Mouse (Mus musculus) left cerebral cortex, adult 2 months (tissue): ENCODE measurements around the gene Tmem109. TPM values are rescaled to one million over a fixed set of nuclear protein-coding genes. Genes with fewer than 3 reads are reported as not detected.

Experiments
- DNase-seq, 2 experiments: peaks; one replicate each; pipeline ENCODE4 v3.0.0; 2021 to 2022; ENCODE audit warnings: low spot score in 2 of 2, mixed read lengths in 1 of 2; ENCODE audit errors: extremely low spot score in 1 of 2
- H3K27ac ChIP-seq: fragments of 200-600 bp; 2 replicates; pipeline ENCODE4 v1.8.1; 2022
- H3K4me3 ChIP-seq: fragments of 200-600 bp; 2 replicates; pipeline ENCODE4 v1.8.1; 2022
- CTCF ChIP-seq: fragments of 200-600 bp; IDR thresholded peaks from 2 replicates; pipeline ENCODE4 v1.8.1; 2022; ENCODE audit warnings: antibody characterized with exemption, mild to moderate bottlenecking, moderate library complexity
- intact Hi-C: fragments of 180-260 bp; cut with DNase I; formaldehyde crosslinking; loops from one replicate; pipeline ENCODE4 v1.15.1; 2025
- total RNA-seq, 2 experiments: library from RNA; stranded (reverse); gene quantifications; 2 replicates each; pipeline ENCODE4 v1.2.3; 2021

The Tmem109 gene
- total RNA-seq, 2 experiments from 2014 or later: 49.5 to 50.2 TPM

GRCm38 (mm10) chr19:10907891-10908290 is 26.1 kb upstream of the Tmem109 start:
- Histone ChIP-seq H3K27ac (no peak overlapping the region), H3K4me3 (no peak overlapping the region)
- peak; percentile 55 to 57 for DNase-seq
- TF ChIP-seq CTCF: peak; percentile 78
- intact Hi-C loops: loop anchor here (2.0 kb wide), 1 partner anchor 51 kb away; no protein-coding TSS in a partner anchor

- no peak for TF ChIP-seq CTCF
- intact Hi-C loops: no loop called here
- DNase-seq: no peak
- no peak overlapping the region for H3K4me3 ChIP-seq
- H3K27ac ChIP-seq: peak overlapping the region; percentile 69
Observed at GRCm38 (mm10) chr19:10905728-10906000, 23.9 kb upstream of the Tmem109 start.

GRCm38 (mm10) chr19:10904927-10905727 is 23.3 kb upstream of the Tmem109 start:
- TF ChIP-seq CTCF: no peak; the same call in 1 of the 2 replicates
- DNase-seq: peak; percentile 39 to 62
- H3K27ac ChIP-seq: peak overlapping the region; percentile 69
- H3K4me3 ChIP-seq: no peak overlapping the region
- intact Hi-C loops: no loop called here

- peak overlapping the region; percentile 66 for H3K27ac ChIP-seq
- intact Hi-C loops: no loop called here
- no peak for DNase-seq
- H3K4me3 ChIP-seq: no peak overlapping the region
- no peak for TF ChIP-seq CTCF
Observed at GRCm38 (mm10) chr19:10904512-10904911, 22.7 kb upstream of the Tmem109 start.

- Histone ChIP-seq H3K4me3 (no peak overlapping the region), H3K27ac (no peak overlapping the region)
- DNase-seq: no peak
- TF ChIP-seq CTCF: no peak
- intact Hi-C loops: no loop called here
Observed at GRCm38 (mm10) chr19:10901046-10901445, 19.2 kb upstream of the Tmem109 start.

GRCm38 (mm10) chr19:10900315-10900714 is 18.5 kb upstream of the Tmem109 start:
- H3K4me3 ChIP-seq: no peak overlapping the region
- intact Hi-C loops: no loop called here
- no peak for TF ChIP-seq CTCF
- no peak overlapping the region for H3K27ac ChIP-seq
- no peak for DNase-seq

- no peak overlapping the region for H3K4me3 ChIP-seq
- intact Hi-C loops: no loop called here
- no peak for DNase-seq
- no peak overlapping the region for H3K27ac ChIP-seq
- TF ChIP-seq CTCF: no peak
Observed at GRCm38 (mm10) chr19:10897491-10897890, 15.7 kb upstream of the Tmem109 start.

GRCm38 (mm10) chr19:10896849-10897248 is 15.0 kb upstream of the Tmem109 start:
- TF ChIP-seq CTCF: no peak
- DNase-seq: no peak
- no peak overlapping the region for H3K27ac ChIP-seq
- H3K4me3 ChIP-seq: peak overlapping the region; percentile 93
- intact Hi-C loops: no loop called here

GRCm38 (mm10) chr19:10895708-10896107 is 13.9 kb upstream of the Tmem109 start:
- intact Hi-C loops: loop anchor here (1.0 kb wide), 2 partner anchors 14 to 26 kb away; partner anchors contain the start of gene Tmem132a
- peak in 1 of 2 experiments; percentile 20 for DNase-seq
- Histone ChIP-seq H3K27ac (peak overlapping the region; percentile 89), H3K4me3 (peak overlapping the region; percentile 93)
- TF ChIP-seq CTCF: no peak

GRCm38 (mm10) chr19:10895016-10895528 is 13.3 kb upstream of the Tmem109 start, which contains the start of gene Prpf19:
Gene Prpf19, plus strand, starts transcription at chr19:10895231.
- Histone ChIP-seq H3K27ac (peak within 1 kb of the TSS; percentile 89), H3K4me3 (peak within 1 kb of the TSS; percentile 93)
- TF ChIP-seq CTCF: peak; percentile 19; the same call in 1 of the 2 replicates
- intact Hi-C loops: loop anchor here (1.0 kb wide), 2 partner anchors 14 to 26 kb away; partner anchors contain the start of gene Tmem132a
- DNase-seq: peak; percentile 99

GRCm38 (mm10) chr19:10892201-10892600 is 10.4 kb upstream of the Tmem109 start:
- intact Hi-C loops: no loop called here
- H3K4me3 ChIP-seq: no peak overlapping the region
- H3K27ac ChIP-seq: no peak overlapping the region
- DNase-seq: no peak
- TF ChIP-seq CTCF: no peak

GRCm38 (mm10) chr19:10880975-10881425 is 801 bp downstream of the Tmem109 start:
- Histone ChIP-seq H3K27ac (peak overlapping the region; percentile 94), H3K4me3 (peak overlapping the region; percentile 73)
- intact Hi-C loops: loop anchor here (1.0 to 2.0 kb wide), 2 partner anchors 14 to 166 kb away; partner anchors contain the start of gene Prpf19
- TF ChIP-seq CTCF: no peak
- no peak for DNase-seq
